Mouse (Mus musculus): ENCODE measurements around the gene Ctrl.

Gene Ctrl

DNA sequence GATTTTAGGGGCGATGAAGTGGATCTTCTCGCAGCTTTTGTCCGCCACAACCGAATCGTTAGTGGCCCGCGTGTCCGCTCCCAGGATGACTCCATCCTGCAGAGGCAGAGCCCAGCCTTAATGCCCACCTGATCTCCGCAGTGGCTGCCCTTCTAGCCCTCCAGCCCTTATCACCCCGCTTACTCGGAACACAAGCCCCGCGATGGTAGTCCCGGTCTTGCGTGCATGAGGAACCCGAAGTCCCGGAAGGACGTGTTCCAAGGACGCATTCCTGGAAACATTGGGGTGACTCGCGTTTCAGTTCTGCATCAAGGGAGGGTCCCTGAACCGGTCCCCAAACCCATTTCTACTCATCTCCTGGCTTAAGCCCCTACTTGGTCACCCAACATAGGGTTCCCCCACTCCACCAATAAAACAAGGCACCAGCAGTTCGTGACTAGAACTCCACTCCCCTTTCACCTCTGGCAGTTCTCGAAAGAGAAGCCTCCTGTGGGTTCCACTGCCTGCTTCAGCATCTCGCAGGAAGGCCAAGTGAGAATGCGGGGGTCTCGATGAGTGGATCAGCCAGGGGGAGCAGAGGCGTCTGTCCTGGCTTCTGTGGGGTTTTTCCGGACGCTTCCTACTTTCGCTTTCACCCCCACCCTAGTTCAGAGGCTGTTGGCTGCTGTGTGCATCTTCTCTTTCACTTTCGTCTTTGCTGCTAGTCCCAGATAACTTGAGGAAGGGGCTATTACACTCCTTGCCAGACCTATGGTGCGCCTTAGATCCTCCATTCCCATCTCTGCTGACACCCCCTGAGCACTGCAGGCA is 4.0 kb upstream of the Ctrl start:
- peak; percentile 63 for DNase-seq (ENCODE audit: low spot score)

DNA sequence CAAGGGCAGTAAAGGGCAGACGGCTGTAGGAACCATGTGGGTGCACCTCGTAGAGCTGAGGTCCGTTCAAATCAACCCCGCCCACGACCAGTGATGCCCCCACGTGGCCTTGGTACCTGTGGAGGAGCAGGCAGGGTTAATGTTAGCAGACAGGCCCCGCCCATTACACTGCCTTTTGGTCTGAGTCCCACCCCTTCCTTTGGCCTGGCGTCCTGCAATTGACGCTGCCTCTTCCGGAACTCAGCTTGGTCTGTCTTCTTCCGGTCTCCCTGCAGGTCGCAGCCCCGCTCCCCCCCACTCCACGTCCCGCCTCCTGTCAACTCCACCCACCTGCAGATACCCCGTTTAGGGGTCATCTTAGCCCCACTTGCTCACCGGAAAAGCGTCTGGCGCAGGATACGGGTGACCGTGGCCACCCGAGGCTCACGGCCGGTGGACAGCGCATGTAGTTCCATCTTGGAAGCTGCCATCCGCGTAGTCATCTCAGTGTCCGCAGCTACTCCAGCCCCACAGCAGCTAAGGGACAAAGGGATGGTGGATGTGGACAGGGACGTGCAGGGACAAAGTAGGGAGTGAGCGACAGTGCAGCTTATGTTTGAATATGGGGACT is 3.3 kb upstream of the Ctrl start:
- DNase-seq (ENCODE audit: low spot score): peak; percentile 89

DNA sequence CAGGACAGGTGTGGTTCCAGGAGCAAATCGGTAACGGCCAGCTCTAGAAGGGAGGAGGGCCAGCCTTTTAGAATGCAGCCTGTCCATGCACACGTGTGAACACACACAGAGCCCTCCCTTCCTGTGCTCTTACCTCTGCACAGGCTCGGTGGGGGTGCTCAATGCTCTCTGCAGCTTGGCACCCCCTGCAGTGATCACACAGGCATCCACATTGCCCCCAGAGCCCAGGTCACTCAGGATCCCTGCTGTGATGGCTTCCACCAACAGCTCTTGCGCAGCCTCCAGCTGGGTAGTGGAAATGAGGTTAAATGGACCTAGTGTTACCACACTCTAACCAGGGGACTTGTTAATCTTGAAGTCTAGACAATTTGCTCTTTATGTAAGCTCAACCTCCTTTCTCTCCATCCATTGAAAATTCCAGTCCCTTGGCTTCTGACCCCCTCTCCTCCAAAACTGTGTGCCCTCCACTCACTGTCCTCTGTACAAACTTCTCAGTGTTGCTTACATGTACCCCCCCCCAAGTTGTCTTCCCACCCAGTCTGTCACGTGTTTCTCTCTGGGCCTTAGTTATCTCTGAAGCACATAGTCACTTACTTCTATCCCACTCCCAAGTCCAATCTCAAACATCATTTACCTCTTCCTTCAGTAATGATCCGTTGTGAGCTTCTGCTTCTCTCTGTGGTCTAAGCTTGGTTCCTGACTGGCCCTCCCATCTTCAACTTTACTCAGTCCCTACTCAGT is 2.4 kb upstream of the Ctrl start:
- DNase-seq (ENCODE audit: low spot score): no peak

DNA sequence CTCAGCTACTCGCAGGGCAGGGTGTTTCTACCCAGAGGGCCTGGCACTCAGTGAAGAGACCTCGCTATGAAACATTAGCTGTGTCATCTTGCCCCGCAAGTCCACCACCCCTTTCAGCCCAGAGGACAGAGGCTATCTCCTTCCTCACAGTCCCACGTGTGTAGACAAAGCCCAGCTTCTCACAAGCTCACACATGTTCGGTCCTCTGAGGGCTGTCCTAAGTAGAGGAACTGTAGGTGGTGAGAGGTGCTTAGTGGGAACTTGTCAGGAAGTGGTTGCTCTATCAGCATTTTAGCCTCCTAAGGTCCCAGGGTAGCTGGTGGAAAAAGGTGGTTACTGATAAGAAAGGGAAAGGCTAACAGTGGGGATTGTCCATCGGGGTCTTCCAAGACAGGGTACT is 1.4 kb upstream of the Ctrl start:
- no peak for DNase-seq (ENCODE audit: low spot score)

DNA sequence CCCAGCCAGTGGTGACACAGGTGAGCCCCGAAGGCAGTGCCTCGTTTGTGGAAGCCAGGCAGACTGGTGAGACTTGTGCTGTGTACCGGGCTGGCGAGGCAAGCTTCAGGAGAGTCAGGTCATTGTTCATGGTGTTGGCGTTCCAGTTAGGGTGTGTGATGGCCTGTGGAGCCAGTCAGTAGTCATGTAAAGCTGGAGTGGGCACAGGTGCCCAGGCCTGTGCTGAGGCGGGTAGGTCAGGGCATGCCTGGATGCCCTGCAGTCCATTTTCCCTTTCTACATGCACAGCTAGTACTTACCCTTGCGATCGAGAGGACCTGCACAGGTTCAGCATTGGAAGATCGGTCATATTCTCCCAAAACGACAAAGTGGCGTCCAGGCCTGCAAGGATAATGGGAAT is 1.1 kb downstream of the Ctrl start:
- DNase-seq (ENCODE audit: low spot score): no peak

DNA sequence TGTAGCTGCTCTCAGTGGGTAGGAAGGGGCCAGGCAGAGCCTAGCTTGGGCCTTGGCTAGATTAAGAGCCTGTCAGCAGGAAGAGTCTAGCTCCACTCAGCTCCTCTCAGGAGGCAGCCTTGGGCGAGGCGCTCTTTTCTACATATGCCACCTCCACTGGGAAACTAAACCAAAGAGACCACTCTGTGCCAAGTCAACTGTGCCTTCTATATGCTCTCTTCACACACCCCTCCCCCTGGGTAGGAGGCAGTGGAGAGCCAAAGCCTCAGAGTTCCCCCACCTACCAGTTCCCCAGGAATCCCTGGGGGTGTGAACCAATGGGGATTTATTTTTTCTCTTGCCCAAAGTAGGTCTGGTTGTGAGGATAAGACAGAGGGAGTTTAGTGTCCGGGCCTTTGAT is 2.4 kb downstream of the Ctrl start:
- no peak for DNase-seq (ENCODE audit: low spot score)

DNA sequence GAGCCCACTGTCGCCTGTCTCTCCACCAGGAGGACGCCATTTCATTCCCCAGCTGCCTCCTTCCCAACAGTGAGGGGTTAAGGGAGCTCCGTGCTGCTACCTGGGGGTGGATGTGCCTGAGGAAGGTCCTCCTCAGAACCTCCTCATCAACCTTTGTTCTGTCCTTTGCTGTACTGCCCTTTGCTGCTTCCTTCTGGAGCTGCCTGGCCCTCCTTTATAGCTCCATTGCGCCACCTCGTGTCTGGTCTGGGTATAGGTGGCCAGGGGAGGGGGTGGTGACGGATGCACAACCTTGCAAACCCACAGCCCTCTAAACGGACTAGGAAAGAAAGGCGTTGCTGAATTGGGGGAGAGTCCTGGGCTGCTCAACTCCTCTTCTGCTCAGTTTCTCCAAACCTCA is 3.1 kb downstream of the Ctrl start:
- DNase-seq (ENCODE audit: low spot score): peak; percentile 80

DNA sequence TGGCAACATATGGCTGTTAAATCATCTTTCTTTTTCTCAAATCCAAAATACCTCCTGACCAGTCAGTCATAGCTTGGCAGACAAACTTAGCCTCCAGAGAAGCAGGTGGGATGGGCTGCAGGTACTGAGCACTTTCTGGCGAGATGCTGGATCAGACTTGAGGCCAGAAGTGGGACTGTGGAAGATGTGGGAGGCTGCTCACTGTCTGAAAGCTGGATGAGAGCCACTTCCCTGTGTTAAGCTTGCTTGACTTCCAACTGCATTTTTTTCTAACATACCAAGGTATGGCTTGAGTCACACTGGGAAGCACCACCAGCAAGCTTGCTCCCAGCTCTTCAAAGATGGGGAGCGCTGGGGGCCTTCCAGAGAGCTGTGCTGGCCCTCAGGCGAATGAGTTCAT is 8.5 kb downstream of the Ctrl start:
- no peak for DNase-seq (ENCODE audit: low spot score)

DNA sequence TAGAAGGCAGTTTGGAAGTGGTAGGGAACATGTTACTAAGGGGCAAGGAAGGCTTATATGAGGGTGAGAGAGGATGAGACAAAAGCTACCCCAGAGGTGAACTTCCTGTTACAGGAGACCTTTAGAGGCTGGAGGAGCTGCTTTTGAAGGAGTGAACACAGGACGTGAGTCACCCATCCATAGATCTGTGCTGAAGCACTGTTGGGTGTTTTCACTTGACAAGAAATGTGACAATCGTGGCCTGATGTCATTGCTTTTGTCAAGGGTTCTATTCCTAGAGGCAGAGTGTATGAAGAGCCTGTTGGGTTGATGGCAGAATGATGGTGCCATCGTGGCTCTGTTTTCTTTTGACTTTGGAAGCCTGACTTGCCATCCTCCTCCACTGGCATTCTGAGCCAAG is 14.3 kb downstream of the Ctrl start:
- no peak for DNase-seq (ENCODE audit: low spot score)

DNA sequence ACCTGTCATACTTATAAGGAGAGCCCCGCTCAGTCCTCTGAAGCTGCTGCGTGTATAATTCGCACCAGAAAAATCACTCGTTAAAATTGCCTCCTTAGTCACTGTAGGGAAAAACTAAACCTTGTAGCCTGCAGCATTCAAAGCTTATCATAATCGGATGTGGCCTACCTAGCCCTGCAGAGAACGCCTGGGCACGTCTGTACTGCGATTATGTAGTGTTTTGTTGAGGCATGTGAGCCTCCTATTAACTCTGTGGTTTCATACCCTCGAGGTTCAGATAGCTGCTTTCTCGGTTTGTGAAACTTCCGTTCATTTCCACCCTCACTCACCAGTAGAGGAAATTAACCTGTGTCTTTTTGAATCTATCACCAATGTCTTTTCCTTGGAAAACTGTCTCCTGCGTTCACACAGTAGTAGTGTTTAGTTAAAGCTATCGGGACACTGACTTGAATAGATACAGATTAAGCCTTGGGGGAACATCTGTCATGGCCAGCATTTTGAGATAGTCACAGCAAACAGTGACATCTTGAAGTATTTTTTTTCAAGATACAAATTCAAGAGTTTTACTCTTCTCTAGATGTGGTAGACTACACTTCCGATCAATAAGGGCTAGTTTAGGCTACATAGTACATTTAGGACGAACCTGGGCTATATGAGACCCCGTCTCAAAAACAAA is 32.6 kb downstream of the Ctrl start:
- DNase-seq (ENCODE audit: low spot score): no peak

DNA sequence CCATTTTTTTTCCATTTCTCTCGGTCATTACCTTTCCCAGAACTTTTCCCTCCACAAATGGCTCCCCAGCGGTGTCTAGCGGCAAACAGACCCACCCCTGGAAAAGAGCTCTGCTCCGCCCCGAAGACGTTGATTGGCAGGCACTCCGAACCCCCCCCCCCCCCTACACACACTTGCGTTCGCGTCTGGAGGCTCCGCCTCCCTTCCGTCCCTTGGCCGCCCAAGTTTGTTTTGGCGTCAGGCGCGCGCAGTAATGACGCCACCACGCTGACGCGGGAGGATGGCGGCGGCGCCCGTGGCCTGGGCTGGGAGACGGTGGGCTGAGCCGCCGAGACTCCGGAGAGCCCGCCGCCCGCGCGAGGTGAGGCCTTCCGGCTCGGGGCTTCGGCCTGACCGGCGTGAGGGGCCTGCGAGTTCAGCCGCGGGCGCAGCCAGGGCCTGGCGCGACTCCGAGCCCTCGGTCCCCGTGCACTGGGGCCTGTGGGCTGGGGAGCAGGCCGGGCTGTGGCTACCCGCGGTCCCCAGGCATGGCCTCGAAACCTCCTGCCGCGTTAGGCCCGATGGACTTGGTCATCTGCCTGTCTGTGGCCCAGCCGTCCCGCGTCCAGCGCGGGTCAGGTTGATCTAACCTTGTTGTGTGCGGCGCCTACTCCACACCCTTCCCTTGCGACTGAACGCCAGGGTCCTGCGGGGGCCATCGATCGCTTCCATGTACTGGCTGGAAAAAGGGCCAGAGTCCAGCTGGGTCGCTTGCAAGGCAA is 33.3 kb downstream of the Ctrl start, which contains the start of gene Pskh1:
TSS of gene Pskh1 (plus strand) at position 262 of the 761 bp plus-strand sequence.
- peak; percentile 95 for DNase-seq (ENCODE audit: low spot score)

DNA sequence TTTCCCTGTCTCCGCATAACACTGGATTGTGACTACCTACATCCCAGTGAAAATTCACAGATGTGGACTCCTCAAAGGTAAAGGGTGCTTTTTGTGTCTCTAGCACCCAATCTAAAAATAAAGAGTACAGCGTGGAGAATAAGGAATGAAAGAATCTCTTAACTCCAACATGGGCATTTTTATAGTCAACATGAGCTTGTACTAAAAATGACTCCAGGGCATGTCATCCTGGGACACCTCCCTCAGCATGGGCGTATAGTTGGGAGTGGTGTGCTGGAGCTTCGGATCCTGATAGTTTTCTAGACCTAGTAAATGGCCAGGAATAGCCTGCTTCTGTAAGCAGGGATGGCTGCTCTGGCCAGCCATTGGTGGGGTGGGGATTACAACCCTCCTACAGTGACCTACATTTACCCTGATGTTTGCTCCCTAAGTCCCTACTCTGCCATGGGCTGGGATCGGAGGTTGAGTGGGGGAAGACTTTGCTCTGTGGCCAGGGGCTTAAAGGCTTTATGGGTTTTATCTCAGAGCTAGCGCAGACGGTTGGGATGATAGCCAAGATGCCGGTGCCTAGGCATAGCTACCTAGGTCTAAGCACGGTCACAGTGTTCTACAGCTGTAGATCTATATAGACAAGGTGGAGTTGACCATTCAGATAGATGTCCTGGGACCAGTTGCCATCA is 35.7 kb downstream of the Ctrl start:
- DNase-seq (ENCODE audit: low spot score): no peak

DNA sequence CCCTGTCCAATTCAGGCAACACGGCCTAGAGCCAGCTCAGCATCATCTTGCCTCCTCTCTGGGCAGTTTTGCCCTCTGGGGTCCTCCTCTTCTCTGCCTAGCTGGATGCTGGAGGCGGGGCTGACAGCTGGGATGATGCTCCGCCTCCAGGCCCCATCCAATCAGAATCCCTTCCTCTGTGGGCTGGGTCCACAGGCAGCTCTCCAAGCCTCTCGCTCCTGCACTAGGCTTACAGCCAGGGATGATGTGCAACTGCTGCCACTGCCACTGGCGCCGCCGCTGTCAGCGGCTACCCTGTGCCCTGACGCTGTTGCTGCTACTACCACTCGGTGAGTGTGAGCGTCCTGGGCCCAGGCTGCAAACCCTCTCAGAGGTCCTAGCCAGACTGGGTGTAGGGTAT is 40.3 kb downstream of the Ctrl start, which contains the start of gene Nrn1l:
TSS of gene Nrn1l (plus strand) at position 229 of the 400 bp plus-strand sequence.
- peak; percentile 92 for DNase-seq (ENCODE audit: low spot score)

DNA sequence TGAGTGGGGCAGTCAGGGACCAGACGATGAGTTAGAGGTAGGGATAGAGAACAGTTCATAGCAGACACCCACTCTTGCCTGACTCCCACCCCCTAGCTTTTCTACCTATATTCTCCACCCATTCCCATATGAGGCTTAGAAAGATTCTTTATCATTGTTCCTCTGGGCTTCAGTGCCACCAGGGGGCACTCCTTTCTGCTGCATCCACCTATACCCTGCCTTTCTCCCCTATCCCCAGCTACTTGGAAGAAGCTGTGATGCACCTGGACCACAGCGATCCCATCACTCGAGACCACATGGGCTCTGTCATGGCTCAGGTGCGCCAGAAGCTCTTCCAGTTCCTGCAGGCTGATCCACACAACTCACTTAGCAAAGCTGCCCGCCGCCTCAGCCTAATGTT is 41.2 kb downstream of the Ctrl start:
- DNase-seq (ENCODE audit: low spot score): peak; percentile 48

DNA sequence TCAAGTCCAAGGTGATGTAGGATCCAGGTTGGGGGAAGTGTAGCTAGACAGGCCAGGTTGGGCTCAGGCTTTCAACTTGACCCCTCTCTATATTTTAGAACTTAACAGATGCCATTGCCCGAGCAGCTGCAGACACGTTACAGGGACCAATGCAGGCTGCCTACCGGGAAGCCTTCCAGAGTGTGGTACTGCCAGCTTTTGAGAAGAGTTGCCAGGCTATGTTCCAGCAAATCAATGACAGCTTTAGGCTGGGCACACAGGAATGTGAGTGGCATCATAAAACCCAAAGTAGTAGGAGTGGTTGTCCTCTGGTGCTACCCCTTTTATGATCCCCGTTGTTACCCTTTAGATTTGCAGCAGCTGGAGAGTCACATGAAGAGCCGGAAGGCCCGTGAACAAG is 42.8 kb downstream of the Ctrl start:
- no peak for DNase-seq (ENCODE audit: low spot score)

DNA sequence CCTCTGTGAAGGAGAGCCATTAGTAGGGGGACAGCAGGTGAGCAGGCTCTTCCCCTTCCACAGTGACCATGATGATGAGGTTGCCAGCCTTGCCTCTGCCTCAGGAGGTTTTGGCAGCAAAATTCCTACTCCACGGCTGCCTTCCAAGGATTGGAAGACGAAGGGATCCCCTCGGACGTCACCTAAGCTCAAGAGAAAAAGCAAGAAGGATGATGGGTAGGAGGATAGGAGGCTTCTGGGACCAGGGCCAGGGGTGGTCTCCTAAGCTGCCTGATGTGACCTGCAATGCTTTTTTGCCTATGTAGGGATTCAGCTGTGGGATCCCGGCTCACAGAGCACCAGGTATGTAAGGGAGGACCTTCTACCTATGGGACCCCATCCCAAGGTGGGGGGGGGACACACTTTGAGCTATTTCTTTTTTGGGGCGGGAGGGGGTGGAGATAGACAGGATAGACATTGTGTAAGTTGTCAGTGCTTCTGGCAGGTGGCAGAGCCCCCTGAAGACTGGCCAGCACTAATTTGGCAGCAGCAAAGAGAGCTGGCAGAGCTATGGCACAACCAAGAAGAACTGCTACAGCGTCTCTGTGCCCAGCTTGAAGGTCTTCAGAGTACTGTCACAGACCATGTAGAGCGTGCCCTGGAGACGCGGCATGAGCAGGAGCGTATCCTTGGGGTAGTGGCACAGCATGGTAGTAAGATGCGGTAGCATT is 43.8 kb downstream of the Ctrl start:
- DNase-seq (ENCODE audit: low spot score): no peak
